Mouse (Mus musculus): ENCODE results near the gene Tsacc. TPM values are rescaled to one million over a fixed set of nuclear protein-coding genes. Genes with fewer than 3 reads are reported as not detected.
"Not testable (repeated sequence)": the region's sequence is repeated elsewhere in the genome, so short reads cannot be mapped to it uniquely, and the experiment has no call there.

Gene Tsacc
- polyA plus RNA-seq, 1 experiment from 2014 or later = 15.4 TPM

GRCm38 (mm10) chr3:88274002-88274401, 22.8 kb downstream of the Tsacc start:
- Histone ChIP-seq H3K4me2 (replicated peaks; ENCODE audit: low read depth, low read length) (no peak overlapping the region), H3K9ac (ENCODE audit: low read depth, low read length) (no peak overlapping the region), H3K4me1 (ENCODE audit: control insufficient read depth, insufficient read depth, low read length) (no peaks in the 10 kb centered on the region), H3K36me3 (ENCODE audit: control insufficient read depth, insufficient read depth, low read length) (no peaks in the 10 kb centered on the region), H3K4me3 (ENCODE audit: low read length) (no peak overlapping the region), H3K27ac (ENCODE audit: low read depth, low read length) (no peak overlapping the region), H3K27me3 (ENCODE audit: control insufficient read depth, insufficient read depth, low read length) (no peaks in the 10 kb centered on the region), H3K9me3 (ENCODE audit: control insufficient read depth, low read length) (no peaks in the 10 kb centered on the region)
- WGBS = 88% methylated on average over 4 of the region's 4 CpGs
- no peak for ATAC-seq (ENCODE audit: low FRiP score, low TSS enrichment)

GRCm38 (mm10) chr3:88271859-88272258, 24.9 kb downstream of the Tsacc start:
- ATAC-seq (ENCODE audit: low FRiP score, low TSS enrichment) = no peak

GRCm38 (mm10) chr3:88271298-88271697, 25.5 kb downstream of the Tsacc start:
- not testable (repeated sequence) for H3K9me3 ChIP-seq (ENCODE audit: control insufficient read depth, low read length); H3K36me3 ChIP-seq (ENCODE audit: control insufficient read depth, insufficient read depth, low read length); H3K4me1 ChIP-seq (ENCODE audit: control insufficient read depth, insufficient read depth, low read length); H3K27me3 ChIP-seq (ENCODE audit: control insufficient read depth, insufficient read depth, low read length); H3K27ac ChIP-seq (ENCODE audit: low read depth, low read length); ATAC-seq (ENCODE audit: low FRiP score, low TSS enrichment); H3K4me3 ChIP-seq (ENCODE audit: low read length); H3K4me2 ChIP-seq (replicated peaks; ENCODE audit: low read depth, low read length); H3K9ac ChIP-seq (ENCODE audit: low read depth, low read length)
- 97% methylated on average over 2 of the region's 2 CpGs for WGBS

More at GRCm38 (mm10) chr3:88271859-88272258, 24.9 kb downstream of the Tsacc start:
- Histone ChIP-seq H3K4me3 (ENCODE audit: low read length) (no peak overlapping the region), H3K36me3 (ENCODE audit: control insufficient read depth, insufficient read depth, low read length) (no peaks in the 10 kb centered on the region), H3K27ac (ENCODE audit: low read depth, low read length) (no peak overlapping the region), H3K9ac (ENCODE audit: low read depth, low read length) (no peak overlapping the region), H3K9me3 (ENCODE audit: control insufficient read depth, low read length) (no peaks in the 10 kb centered on the region), H3K27me3 (ENCODE audit: control insufficient read depth, insufficient read depth, low read length) (no peaks in the 10 kb centered on the region), H3K4me1 (ENCODE audit: control insufficient read depth, insufficient read depth, low read length) (no peaks in the 10 kb centered on the region), H3K4me2 (replicated peaks; ENCODE audit: low read depth, low read length) (no peak overlapping the region)
- WGBS = 91% methylated on average over 3 of the region's 3 CpGs

- H3K9ac ChIP-seq (ENCODE audit: low read depth, low read length) = no peak overlapping the region
- no peaks in the 10 kb centered on the region for H3K4me1 ChIP-seq (ENCODE audit: control insufficient read depth, insufficient read depth, low read length)
- no peak overlapping the region for H3K4me3 ChIP-seq (ENCODE audit: low read length)
- no peaks in the 10 kb centered on the region for H3K36me3 ChIP-seq (ENCODE audit: control insufficient read depth, insufficient read depth, low read length)
- no peak overlapping the region for H3K4me2 ChIP-seq (replicated peaks; ENCODE audit: low read depth, low read length)
- no peak overlapping the region for H3K27ac ChIP-seq (ENCODE audit: low read depth, low read length)
- ATAC-seq (ENCODE audit: low FRiP score, low TSS enrichment) = no peak
- no peaks in the 10 kb centered on the region for H3K9me3 ChIP-seq (ENCODE audit: control insufficient read depth, low read length)
- 90% methylated on average over 5 of the region's 5 CpGs for WGBS
- no peaks in the 10 kb centered on the region for H3K27me3 ChIP-seq (ENCODE audit: control insufficient read depth, insufficient read depth, low read length)
Observed at GRCm38 (mm10) chr3:88268991-88269390, 27.8 kb downstream of the Tsacc start.

- not testable (repeated sequence) for H3K36me3 ChIP-seq (ENCODE audit: control insufficient read depth, insufficient read depth, low read length); H3K9ac ChIP-seq (ENCODE audit: low read depth, low read length); ATAC-seq (ENCODE audit: low FRiP score, low TSS enrichment); H3K4me1 ChIP-seq (ENCODE audit: control insufficient read depth, insufficient read depth, low read length); H3K4me3 ChIP-seq (ENCODE audit: low read length); H3K27me3 ChIP-seq (ENCODE audit: control insufficient read depth, insufficient read depth, low read length); H3K4me2 ChIP-seq (replicated peaks; ENCODE audit: low read depth, low read length); H3K9me3 ChIP-seq (ENCODE audit: control insufficient read depth, low read length); H3K27ac ChIP-seq (ENCODE audit: low read depth, low read length)
- WGBS = 80% methylated on average over 6 of the region's 6 CpGs
Observed at GRCm38 (mm10) chr3:88268014-88268413, 28.8 kb downstream of the Tsacc start.

GRCm38 (mm10) chr3:88262346-88262745, 34.5 kb downstream of the Tsacc start:
- H3K4me2 ChIP-seq (replicated peaks; ENCODE audit: low read depth, low read length) = no peak overlapping the region
- ATAC-seq (ENCODE audit: low FRiP score, low TSS enrichment) = no peak
- H3K4me1 ChIP-seq (ENCODE audit: control insufficient read depth, insufficient read depth, low read length) = no peaks in the 10 kb centered on the region
- WGBS = 59% methylated on average over 3 of the region's 3 CpGs
- no peaks in the 10 kb centered on the region for H3K27me3 ChIP-seq (ENCODE audit: control insufficient read depth, insufficient read depth, low read length)
- peak overlapping the region; percentile 47; the same call in 1 of the 2 replicates for H3K27ac ChIP-seq (ENCODE audit: low read depth, low read length)
- H3K4me3 ChIP-seq (ENCODE audit: low read length) = no peak overlapping the region
- no peaks in the 10 kb centered on the region for H3K9me3 ChIP-seq (ENCODE audit: control insufficient read depth, low read length)
- H3K36me3 ChIP-seq (ENCODE audit: control insufficient read depth, insufficient read depth, low read length) = no peaks in the 10 kb centered on the region
- no peak overlapping the region for H3K9ac ChIP-seq (ENCODE audit: low read depth, low read length)

- ATAC-seq (ENCODE audit: low FRiP score, low TSS enrichment) = peak; percentile 18; the same call in 1 of the 2 replicates
Observed at GRCm38 (mm10) chr3:88256382-88256781, 40.4 kb downstream of the Tsacc start.

GRCm38 (mm10) chr3:88255950-88256349, 40.8 kb downstream of the Tsacc start:
- Histone ChIP-seq H3K36me3 (ENCODE audit: control insufficient read depth, insufficient read depth, low read length) (no peaks in the 10 kb centered on the region), H3K9me3 (ENCODE audit: control insufficient read depth, low read length) (no peaks in the 10 kb centered on the region), H3K4me1 (ENCODE audit: control insufficient read depth, insufficient read depth, low read length) (peaks cover 21% of the 10 kb centered on the region; the same call in 1 of the 2 replicates), H3K9ac (ENCODE audit: low read depth, low read length) (no peak overlapping the region), H3K4me3 (ENCODE audit: low read length) (no peak overlapping the region), H3K27me3 (ENCODE audit: control insufficient read depth, insufficient read depth, low read length) (peaks cover 26% of the 10 kb centered on the region), H3K4me2 (replicated peaks; ENCODE audit: low read depth, low read length) (no peak overlapping the region), H3K27ac (ENCODE audit: low read depth, low read length) (no peak overlapping the region)
- WGBS = 32% methylated on average over 6 of the region's 6 CpGs
- peak; percentile 75 for ATAC-seq (ENCODE audit: low FRiP score, low TSS enrichment)

More at GRCm38 (mm10) chr3:88256382-88256781, 40.4 kb downstream of the Tsacc start:
- no peak overlapping the region for H3K9ac ChIP-seq (ENCODE audit: low read depth, low read length)
- peaks cover 21% of the 10 kb centered on the region; the same call in 1 of the 2 replicates for H3K4me1 ChIP-seq (ENCODE audit: control insufficient read depth, insufficient read depth, low read length)
- 37% methylated on average over 7 of the region's 7 CpGs for WGBS
- H3K4me3 ChIP-seq (ENCODE audit: low read length) = no peak overlapping the region
- no peak overlapping the region for H3K27ac ChIP-seq (ENCODE audit: low read depth, low read length)
- H3K9me3 ChIP-seq (ENCODE audit: control insufficient read depth, low read length) = no peaks in the 10 kb centered on the region
- H3K36me3 ChIP-seq (ENCODE audit: control insufficient read depth, insufficient read depth, low read length) = no peaks in the 10 kb centered on the region
- no peak overlapping the region for H3K4me2 ChIP-seq (replicated peaks; ENCODE audit: low read depth, low read length)
- peaks cover 26% of the 10 kb centered on the region for H3K27me3 ChIP-seq (ENCODE audit: control insufficient read depth, insufficient read depth, low read length)

GRCm38 (mm10) chr3:88254268-88254926, 42.4 kb downstream of the Tsacc start, which contains the start of gene Rhbg:
Gene Rhbg (minus strand): TSS chr3:88254709.
- peaks cover 21% of the 10 kb centered on the region; the same call in 1 of the 2 replicates for H3K4me1 ChIP-seq (ENCODE audit: control insufficient read depth, insufficient read depth, low read length)
- H3K9ac ChIP-seq (ENCODE audit: low read depth, low read length) = peak within 1 kb of the TSS; percentile 57; the same call in 1 of the 2 replicates
- peak within 1 kb of the TSS; percentile 43 for H3K4me3 ChIP-seq (ENCODE audit: low read length)
- H3K27me3 ChIP-seq (ENCODE audit: control insufficient read depth, insufficient read depth, low read length) = peaks cover 26% of the 10 kb centered on the region
- H3K4me2 ChIP-seq (replicated peaks; ENCODE audit: low read depth, low read length) = peak within 1 kb of the TSS; percentile 71
- WGBS = 3% methylated on average over 34 of the region's 34 CpGs
- H3K9me3 ChIP-seq (ENCODE audit: control insufficient read depth, low read length) = no peaks in the 10 kb centered on the region
- H3K27ac ChIP-seq (ENCODE audit: low read depth, low read length) = no peak within 1 kb of the TSS
- no peaks in the 10 kb centered on the region for H3K36me3 ChIP-seq (ENCODE audit: control insufficient read depth, insufficient read depth, low read length)
- ATAC-seq (ENCODE audit: low FRiP score, low TSS enrichment) = peak; percentile 38; the same call in 1 of the 2 replicates

All from kidney, embryonic 14.5 days (tissue).